Mouse (Mus musculus) lung, adult 2 months (tissue): Measurements from ENCODE around the gene Myh3.
A peak's percentile ranks its signal among the peaks of the same experiment; 100 is the strongest.

Experiments
- CTCF ChIP-seq: fragments of 200-500 bp; IDR thresholded peaks from 2 replicates; pipeline ENCODE4 v1.5.1; 2011; ENCODE audit warnings: mild to moderate bottlenecking, low read length, control low read depth; ENCODE audit not compliant: insufficient read depth
- POLR2A ChIP-seq: fragments of 200-500 bp; IDR thresholded peaks from 2 replicates; pipeline ENCODE4 v1.6.1; 2011; ENCODE audit warnings: low read depth, mild to moderate bottlenecking, control low read depth, low read length, borderline replicate concordance; ENCODE audit errors: extremely low read depth

GRCm38 (mm10) chr11:67085489-67085888 is 7.4 kb downstream of the Myh3 start:
- TF ChIP-seq CTCF (peak; percentile 51), POLR2A (no peak)
